Mouse (Mus musculus) erythroblast, embryonic 14.5 days (primary cell): ENCODE measurements around the gene Lhpp. TPM values are rescaled to one million over a fixed set of nuclear protein-coding genes. Genes with fewer than 3 reads are reported as not detected.
A peak's percentile ranks its signal among the peaks of the same experiment; 100 is the strongest.

Experiments used
- H3K27me3 ChIP-seq: 2 replicates; pipeline ENCODE4 v1.6.1; 2012; ENCODE audit warnings: inconsistent platforms; ENCODE audit not compliant: control insufficient read depth
- H3K36me3 ChIP-seq: 2 replicates; pipeline ENCODE4 v1.6.1; 2012; ENCODE audit warnings: mild to moderate bottlenecking, inconsistent platforms; ENCODE audit not compliant: control insufficient read depth
- H3K4me1 ChIP-seq: 2 replicates; pipeline ENCODE4 v1.6.1; 2012; ENCODE audit warnings: inconsistent platforms; ENCODE audit not compliant: control insufficient read depth
- H3K4me3 ChIP-seq: replicated peaks from 2 replicates; pipeline ENCODE3; 2012; ENCODE audit warnings: moderate library complexity, mild to moderate bottlenecking, inconsistent platforms
- H3K9me3 ChIP-seq: 2 replicates; pipeline ENCODE4 v1.6.1; 2012; ENCODE audit warnings: low read length, inconsistent platforms, mixed read lengths; ENCODE audit not compliant: control insufficient read depth
- GATA1 ChIP-seq: IDR thresholded peaks from 2 replicates; pipeline ENCODE4 v1.6.1; 2012; ENCODE audit warnings: low read length, inconsistent platforms, mixed read lengths
- TAL1 ChIP-seq: IDR thresholded peaks from 3 replicates; pipeline ENCODE4 v1.6.1; 2012; ENCODE audit warnings: low read length, inconsistent platforms, mixed read lengths
- polyA plus RNA-seq: library from polyadenylated mRNA; stranded (reverse); fragments of >175 nt; gene quantifications from 2 replicates; pipeline ENCODE4 v1.2.3, GENCODE M21; 2012

Lhpp gene
- polyA plus RNA-seq, 1 experiment = 0.12 TPM

GRCm38 (mm10) chr7:132595787-132596186, 14.7 kb upstream of the Lhpp start:
- TF ChIP-seq GATA1 (no peak), TAL1 (no peak)
- H3K36me3 ChIP-seq = no peaks in the 10 kb centered on the region
- H3K9me3 ChIP-seq = peaks cover 3% of the 10 kb centered on the region; the same call in 1 of the 2 replicates
- H3K27me3 ChIP-seq = peaks cover 54% of the 10 kb centered on the region
- no peak overlapping the region for H3K4me3 ChIP-seq
- H3K4me1 ChIP-seq = peaks cover 43% of the 10 kb centered on the region

- TF ChIP-seq TAL1 = no peak
- no peak for TF ChIP-seq GATA1
- H3K9me3 ChIP-seq = peaks cover 3% of the 10 kb centered on the region; the same call in 1 of the 2 replicates
- peaks cover 43% of the 10 kb centered on the region for H3K4me1 ChIP-seq
- peak overlapping the region; percentile 59 for H3K4me3 ChIP-seq
- H3K27me3 ChIP-seq = peaks cover 63% of the 10 kb centered on the region
- no peaks in the 10 kb centered on the region for H3K36me3 ChIP-seq
These were observed 13.7 kb upstream of the Lhpp start for GRCm38 (mm10) chr7:132596557-132597250.

- H3K36me3 ChIP-seq = no peaks in the 10 kb centered on the region
- peak overlapping the region; percentile 59 for H3K4me3 ChIP-seq
- TF ChIP-seq TAL1 = no peak
- TF ChIP-seq GATA1 = no peak
- H3K4me1 ChIP-seq = peaks cover 43% of the 10 kb centered on the region
- H3K27me3 ChIP-seq = peaks cover 71% of the 10 kb centered on the region
- peaks cover 3% of the 10 kb centered on the region; the same call in 1 of the 2 replicates for H3K9me3 ChIP-seq
These were observed 13.0 kb upstream of the Lhpp start for GRCm38 (mm10) chr7:132597251-132598041.

- no peaks in the 10 kb centered on the region for H3K36me3 ChIP-seq
- H3K27me3 ChIP-seq = peaks cover 90% of the 10 kb centered on the region
- H3K4me3 ChIP-seq = no peak within 1 kb of the TSS
- H3K4me1 ChIP-seq = peaks cover 41% of the 10 kb centered on the region
- peaks cover 3% of the 10 kb centered on the region; the same call in 1 of the 2 replicates for H3K9me3 ChIP-seq
- TF ChIP-seq TAL1 = no peak
- no peak for TF ChIP-seq GATA1
These were observed 11.1 kb upstream of the Lhpp start, which contains the start of gene Nkx1-2 for GRCm38 (mm10) chr7:132599071-132599975. Gene Nkx1-2, minus strand, starts transcription at chr7:132599637.

GRCm38 (mm10) chr7:132600026-132600425, 10.4 kb upstream of the Lhpp start:
- TF ChIP-seq GATA1 (no peak), TAL1 (no peak)
- Histone ChIP-seq H3K4me1 (peaks cover 38% of the 10 kb centered on the region), H3K4me3 (no peak overlapping the region), H3K27me3 (peaks cover 94% of the 10 kb centered on the region), H3K36me3 (no peaks in the 10 kb centered on the region), H3K9me3 (peaks cover 3% of the 10 kb centered on the region; the same call in 1 of the 2 replicates)

- H3K4me1 ChIP-seq = peaks cover 30% of the 10 kb centered on the region
- H3K36me3 ChIP-seq = no peaks in the 10 kb centered on the region
- no peak overlapping the region for H3K4me3 ChIP-seq
- TF ChIP-seq TAL1 (no peak), GATA1 (no peak)
- peaks cover 99% of the 10 kb centered on the region for H3K27me3 ChIP-seq
- H3K9me3 ChIP-seq = peaks cover 3% of the 10 kb centered on the region; the same call in 1 of the 2 replicates
These were observed 9.5 kb upstream of the Lhpp start for GRCm38 (mm10) chr7:132600926-132601325.

- H3K9me3 ChIP-seq = no peaks in the 10 kb centered on the region; the same call in 1 of the 2 replicates
- H3K4me3 ChIP-seq = no peak overlapping the region
- TF ChIP-seq GATA1 = no peak
- no peak for TF ChIP-seq TAL1
- no peaks in the 10 kb centered on the region for H3K36me3 ChIP-seq
- H3K27me3 ChIP-seq = peaks cover 82% of the 10 kb centered on the region
- peaks cover 5% of the 10 kb centered on the region for H3K4me1 ChIP-seq
These were observed 5.7 kb upstream of the Lhpp start for GRCm38 (mm10) chr7:132604720-132605119.

- H3K36me3 ChIP-seq = no peaks in the 10 kb centered on the region
- peaks cover 13% of the 10 kb centered on the region for H3K4me1 ChIP-seq
- peaks cover 72% of the 10 kb centered on the region for H3K27me3 ChIP-seq
- H3K4me3 ChIP-seq = no peak overlapping the region
- no peaks in the 10 kb centered on the region for H3K9me3 ChIP-seq
- TF ChIP-seq TAL1 = no peak
- no peak for TF ChIP-seq GATA1
These were observed 4.7 kb upstream of the Lhpp start for GRCm38 (mm10) chr7:132605689-132606088.
